Mouse (Mus musculus) stomach, embryonic 14.5 days (tissue): ENCODE data around the gene Cd47. TPM values are rescaled to one million over a fixed set of nuclear protein-coding genes. Genes with fewer than 3 reads are reported as not detected.

ENCODE experiments used
- ATAC-seq: fragments of 200-750 bp; cut with Nextera tagmentation; 2 replicates; pipeline ENCODE4 v1.8.0; 2017; ENCODE audit warnings: low read depth, moderate TSS enrichment; ENCODE audit not compliant: insufficient number of reproducible peaks, insufficient read depth, low FRiP score
- H3K27ac ChIP-seq: fragments of 300-500 bp; sonication (generic); 2 replicates; pipeline ENCODE4 v1.5.1; 2014; ENCODE audit warnings: mild to moderate bottlenecking, low read length, moderate library complexity, mixed read lengths
- H3K27me3 ChIP-seq: fragments of 300-500 bp; sonication (generic); 2 replicates; pipeline ENCODE4 v1.6.1; 2014; ENCODE audit warnings: low read length, control low read depth, mixed read lengths; ENCODE audit not compliant: control insufficient read depth, insufficient read depth
- H3K36me3 ChIP-seq: fragments of 300-500 bp; sonication (generic); 2 replicates; pipeline ENCODE4 v1.6.1; 2014; ENCODE audit warnings: mild to moderate bottlenecking, control low read depth, low read length, moderate library complexity, mixed read lengths; ENCODE audit not compliant: control insufficient read depth, insufficient read depth
- H3K4me1 ChIP-seq: fragments of 300-500 bp; sonication (generic); 2 replicates; pipeline ENCODE4 v1.6.1; 2014; ENCODE audit warnings: low read length, control low read depth, mixed read lengths; ENCODE audit not compliant: control insufficient read depth, insufficient read depth
- H3K4me2 ChIP-seq: fragments of 300-500 bp; sonication (generic); replicated peaks from 2 replicates; pipeline ENCODE4 v1.6.1; 2014; ENCODE audit warnings: low read depth, low read length, control low read depth
- H3K4me3 ChIP-seq: fragments of 300-500 bp; sonication (generic); 2 replicates; pipeline ENCODE4 v1.5.1; 2014; ENCODE audit warnings: low read depth, low read length, control low read depth
- H3K9ac ChIP-seq: fragments of 300-500 bp; sonication (generic); replicated peaks from 2 replicates; pipeline ENCODE4 v1.6.1; 2014; ENCODE audit warnings: low read depth, mild to moderate bottlenecking, control low read depth, low read length, moderate library complexity, mixed read lengths
- H3K9me3 ChIP-seq: fragments of 300-500 bp; sonication (generic); 2 replicates; pipeline ENCODE4 v1.6.1; 2016; ENCODE audit warnings: low read depth, low read length, control low read depth; ENCODE audit not compliant: control insufficient read depth
- WGBS: fragments of 180-500 bp; shearing (Covaris S2); extraction: QIAGEN DNeasy Blood & Tissue Kit; methylation state at CpG from one replicate; pipeline ENCODE4 v1.1.7; 2014; 5-methylcytosine and 5-hydroxymethylcytosine counted together
- polyA plus RNA-seq: library from polyadenylated mRNA; unstranded; fragments of >200 nt; fragmentation: Nextera tagmentation; extraction: Ambion mirVana; gene quantifications from 2 replicates; pipeline ENCODE4 v1.2.1, GENCODE M21; 2014

The Cd47 gene
- polyA plus RNA-seq, 1 experiment from 2014 or later = 66.8 TPM

GRCm38 (mm10) chr16:49770320-49771189, 29.8 kb upstream of the Cd47 start:
- no peaks in the 10 kb centered on the region; the same call in 1 of the 2 replicates for H3K36me3 ChIP-seq
- no peaks in the 10 kb centered on the region for H3K9me3 ChIP-seq
- H3K9ac ChIP-seq = no peak overlapping the region
- H3K4me3 ChIP-seq = no peak overlapping the region
- no peak overlapping the region for H3K27ac ChIP-seq
- WGBS = 85% methylated on average over 12 of the region's 12 CpGs
- no peak for ATAC-seq
- no peaks in the 10 kb centered on the region for H3K4me1 ChIP-seq
- H3K27me3 ChIP-seq = no peaks in the 10 kb centered on the region
- no peak overlapping the region for H3K4me2 ChIP-seq

- no peaks in the 10 kb centered on the region for H3K27me3 ChIP-seq
- H3K36me3 ChIP-seq = no peaks in the 10 kb centered on the region
- H3K27ac ChIP-seq = no peak overlapping the region
- no peak overlapping the region for H3K4me3 ChIP-seq
- H3K4me1 ChIP-seq = no peaks in the 10 kb centered on the region
- no peaks in the 10 kb centered on the region for H3K9me3 ChIP-seq
- no peak overlapping the region for H3K9ac ChIP-seq
- no peak overlapping the region for H3K4me2 ChIP-seq
- ATAC-seq = no peak; the same call in 1 of the 2 replicates
- WGBS = 82% methylated on average over 7 of the region's 7 CpGs
Measured at GRCm38 (mm10) chr16:49771609-49772396, 28.5 kb upstream of the Cd47 start.

GRCm38 (mm10) chr16:49772576-49772975, 27.8 kb upstream of the Cd47 start:
- Histone ChIP-seq H3K9ac (no peak overlapping the region), H3K27me3 (no peaks in the 10 kb centered on the region), H3K27ac (no peak overlapping the region), H3K36me3 (no peaks in the 10 kb centered on the region), H3K9me3 (no peaks in the 10 kb centered on the region), H3K4me1 (no peaks in the 10 kb centered on the region), H3K4me2 (no peak overlapping the region), H3K4me3 (no peak overlapping the region)
- WGBS = 37% methylated on average over 1 of the region's 1 CpGs
- ATAC-seq = no peak

GRCm38 (mm10) chr16:49773068-49773467, 27.3 kb upstream of the Cd47 start:
- H3K4me3 ChIP-seq = no peak overlapping the region
- no peak overlapping the region for H3K27ac ChIP-seq
- no peak overlapping the region for H3K4me2 ChIP-seq
- no peak overlapping the region for H3K9ac ChIP-seq
- H3K9me3 ChIP-seq = no peaks in the 10 kb centered on the region
- 85% methylated on average over 1 of the region's 1 CpGs for WGBS
- ATAC-seq = no peak
- no peaks in the 10 kb centered on the region for H3K4me1 ChIP-seq
- H3K27me3 ChIP-seq = no peaks in the 10 kb centered on the region
- no peaks in the 10 kb centered on the region for H3K36me3 ChIP-seq

- H3K4me2 ChIP-seq = no peak overlapping the region
- H3K27me3 ChIP-seq = no peaks in the 10 kb centered on the region
- no peak for ATAC-seq
- H3K9ac ChIP-seq = no peak overlapping the region
- WGBS = 82% methylated on average over 18 of the region's 18 CpGs
- H3K9me3 ChIP-seq = no peaks in the 10 kb centered on the region
- no peak overlapping the region for H3K4me3 ChIP-seq
- H3K36me3 ChIP-seq = no peaks in the 10 kb centered on the region
- no peaks in the 10 kb centered on the region for H3K4me1 ChIP-seq
- no peak overlapping the region for H3K27ac ChIP-seq
Measured at GRCm38 (mm10) chr16:49774059-49775001, 26.0 kb upstream of the Cd47 start.

- H3K9me3 ChIP-seq = no peaks in the 10 kb centered on the region
- H3K36me3 ChIP-seq = no peaks in the 10 kb centered on the region
- H3K4me1 ChIP-seq = no peaks in the 10 kb centered on the region
- no peak for ATAC-seq
- H3K4me2 ChIP-seq = no peak overlapping the region
- H3K4me3 ChIP-seq = no peak overlapping the region
- 81% methylated on average over 22 of the region's 22 CpGs for WGBS
- H3K9ac ChIP-seq = no peak overlapping the region
- H3K27me3 ChIP-seq = no peaks in the 10 kb centered on the region
- no peak overlapping the region for H3K27ac ChIP-seq
Measured at GRCm38 (mm10) chr16:49775002-49775966, 25.0 kb upstream of the Cd47 start.

GRCm38 (mm10) chr16:49776981-49777380, 23.4 kb upstream of the Cd47 start:
- H3K27ac ChIP-seq = no peak overlapping the region
- peak; percentile 46; the same call in 1 of the 2 replicates for ATAC-seq
- no peaks in the 10 kb centered on the region for H3K9me3 ChIP-seq
- no peak overlapping the region for H3K9ac ChIP-seq
- no peaks in the 10 kb centered on the region for H3K27me3 ChIP-seq
- no peak overlapping the region for H3K4me3 ChIP-seq
- H3K36me3 ChIP-seq = no peaks in the 10 kb centered on the region
- 73% methylated on average over 7 of the region's 7 CpGs for WGBS
- no peaks in the 10 kb centered on the region for H3K4me1 ChIP-seq
- H3K4me2 ChIP-seq = no peak overlapping the region
